Mouse (Mus musculus) spleen, postnatal 10 days (tissue): Measurements from ENCODE around the gene 1700020N01Rik.

Experiments
- DNase-seq, 2 experiments: peaks; one replicate each; pipeline ENCODE4 v3.0.0; 2021 to 2022; ENCODE audit warnings: low spot score in 2 of 2

The 1700020N01Rik gene

DNA sequence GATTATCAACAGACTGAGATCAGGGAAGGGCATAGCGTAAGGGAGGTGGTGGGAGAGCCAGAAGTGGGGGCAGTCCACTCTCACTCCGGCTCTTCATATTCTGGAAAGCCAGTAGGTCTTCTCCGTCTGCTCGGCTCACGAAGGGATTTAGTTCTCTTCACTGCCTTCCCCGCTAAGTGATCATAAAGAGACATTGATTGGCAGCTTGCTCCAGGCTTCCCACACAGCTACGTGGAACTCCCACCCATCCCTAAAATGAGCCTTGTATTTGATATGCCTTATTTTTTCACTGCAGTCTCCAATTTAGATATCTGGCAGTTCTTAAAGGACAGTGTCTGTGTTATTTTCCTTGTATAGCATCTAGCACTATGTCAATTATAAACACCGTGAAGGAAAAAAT, 11.5 kb downstream of the 1700020N01Rik start:
- DNase-seq = no peak

GRCm38 (mm10) chr10:21605011-21605571, 12.1 kb downstream of the 1700020N01Rik start:
- DNase-seq = no peak

DNA sequence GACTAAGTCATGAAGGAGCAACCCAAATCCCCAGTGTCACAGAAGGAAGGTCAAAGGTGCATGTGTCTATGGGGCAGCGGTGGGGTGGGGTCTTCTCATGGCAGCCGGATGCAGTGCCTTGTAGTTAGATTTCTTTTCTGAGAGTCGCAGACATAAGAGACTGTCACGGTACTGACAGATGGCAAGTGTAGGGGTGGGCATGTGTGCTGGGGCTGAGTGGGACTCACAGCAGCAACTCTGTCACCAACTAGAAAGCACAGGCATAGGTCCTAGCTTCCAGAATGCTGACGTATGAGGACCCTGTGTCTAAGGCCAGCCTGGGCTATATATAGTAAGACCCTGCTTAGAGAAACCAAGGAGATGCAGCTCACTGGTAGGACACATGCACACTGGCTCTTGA, 12.7 kb downstream of the 1700020N01Rik start:
- no peak for DNase-seq

DNA sequence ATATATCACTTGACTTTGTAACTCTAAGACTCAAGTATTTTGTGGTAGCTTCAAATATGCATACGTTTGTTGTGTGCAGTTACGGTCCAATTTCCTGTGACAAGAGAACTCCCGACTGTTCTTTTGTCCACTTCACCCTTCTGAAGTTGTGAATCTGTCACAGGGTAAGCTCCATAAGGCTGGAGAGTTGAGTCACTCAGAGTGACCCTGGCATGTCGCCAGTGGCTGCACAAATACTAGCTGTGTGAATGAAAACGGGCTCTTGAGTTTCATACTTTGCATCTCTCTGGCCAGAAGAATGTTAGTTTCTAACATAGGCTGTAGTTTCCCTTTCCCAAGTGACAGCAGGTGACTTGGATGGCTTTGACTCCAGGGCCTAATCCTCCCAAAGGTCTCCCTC, 14.0 kb downstream of the 1700020N01Rik start:
- DNase-seq = no peak

DNA sequence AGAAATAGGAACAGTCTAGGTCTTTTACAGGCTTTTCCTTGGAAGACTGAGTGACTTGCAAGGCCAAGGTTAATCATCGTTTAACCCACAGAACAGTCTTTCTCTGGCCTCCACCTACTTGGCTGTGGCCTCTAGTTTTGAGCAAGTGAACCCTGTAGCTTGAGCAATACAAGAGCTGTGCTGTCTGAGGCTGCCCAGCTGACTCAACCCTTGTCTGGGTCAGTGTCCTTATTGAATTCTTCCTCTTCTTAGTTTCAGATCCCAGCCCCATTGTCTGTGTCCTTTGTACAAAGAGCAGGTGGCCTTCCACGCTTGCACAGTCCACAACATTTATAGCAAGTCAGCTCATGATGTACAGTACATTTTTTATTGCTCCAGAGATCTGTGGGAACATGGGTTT, 16.6 kb downstream of the 1700020N01Rik start:
- DNase-seq = no peak

GRCm38 (mm10) chr10:21613021-21613860, 20.3 kb downstream of the 1700020N01Rik start:
- no peak for DNase-seq

DNA sequence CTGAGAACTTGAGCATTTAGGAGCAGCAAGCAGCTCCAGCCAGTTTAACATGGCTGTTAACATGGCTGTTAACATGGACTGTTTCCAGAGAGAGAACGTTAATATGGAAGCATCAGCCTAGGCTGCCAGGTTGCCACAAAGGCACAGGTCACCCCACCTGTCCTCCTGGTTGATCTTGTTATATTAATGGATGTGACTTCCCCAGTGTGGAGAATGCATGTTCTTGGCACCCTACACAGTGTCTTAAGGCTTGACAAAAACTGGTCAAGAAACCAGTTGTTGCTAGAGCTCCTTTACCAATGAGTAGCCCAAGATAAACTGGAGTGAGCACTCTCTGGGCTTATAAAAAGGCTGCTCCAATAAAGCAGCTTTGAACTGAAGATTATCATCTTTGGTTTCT, 21.6 kb downstream of the 1700020N01Rik start:
- DNase-seq = no peak

GRCm38 (mm10) chr10:21618745-21619508, 26.0 kb downstream of the 1700020N01Rik start:
- DNase-seq = no peak

DNA sequence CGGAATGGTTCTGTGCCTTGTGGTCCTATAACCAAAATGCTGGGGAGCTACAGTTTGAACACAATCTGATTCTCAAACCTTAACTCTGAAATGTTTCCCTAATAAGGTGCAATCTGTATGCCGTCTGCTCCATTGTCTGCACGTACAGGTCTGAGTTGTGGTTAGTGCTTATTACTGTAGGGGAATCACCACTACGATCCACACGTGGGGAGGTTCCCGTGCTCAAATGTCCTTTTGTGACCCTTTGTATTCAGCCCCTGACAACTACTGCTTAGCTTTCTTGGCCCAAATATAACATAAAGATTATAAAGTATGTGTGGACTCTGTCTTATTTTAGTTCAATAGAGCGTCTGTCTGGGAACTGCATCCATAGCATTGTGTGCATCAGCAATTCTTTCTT, 29.1 kb downstream of the 1700020N01Rik start:
- DNase-seq = no peak

DNA sequence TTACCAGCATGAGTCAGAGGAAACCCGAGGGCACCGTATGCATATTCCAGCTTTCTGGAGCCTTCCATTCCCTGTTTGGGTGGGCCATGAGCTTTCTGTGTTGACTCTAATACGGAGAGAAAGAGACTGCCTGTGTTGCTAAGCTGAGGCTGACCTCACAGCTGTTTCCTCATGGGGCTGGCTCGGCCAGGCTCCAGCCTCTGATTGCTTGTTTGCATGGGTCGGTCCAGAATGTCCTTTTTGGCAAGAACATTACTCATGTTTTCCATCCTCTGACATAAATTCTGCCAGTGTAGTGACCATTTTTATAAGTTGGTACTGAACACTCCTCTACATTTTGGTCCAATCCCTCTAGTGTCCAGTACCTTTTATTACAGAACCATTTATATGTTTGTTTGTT, 35.6 kb downstream of the 1700020N01Rik start:
- DNase-seq = no peak

GRCm38 (mm10) chr10:21629031-21629740, 36.2 kb downstream of the 1700020N01Rik start:
- DNase-seq = no peak

DNA sequence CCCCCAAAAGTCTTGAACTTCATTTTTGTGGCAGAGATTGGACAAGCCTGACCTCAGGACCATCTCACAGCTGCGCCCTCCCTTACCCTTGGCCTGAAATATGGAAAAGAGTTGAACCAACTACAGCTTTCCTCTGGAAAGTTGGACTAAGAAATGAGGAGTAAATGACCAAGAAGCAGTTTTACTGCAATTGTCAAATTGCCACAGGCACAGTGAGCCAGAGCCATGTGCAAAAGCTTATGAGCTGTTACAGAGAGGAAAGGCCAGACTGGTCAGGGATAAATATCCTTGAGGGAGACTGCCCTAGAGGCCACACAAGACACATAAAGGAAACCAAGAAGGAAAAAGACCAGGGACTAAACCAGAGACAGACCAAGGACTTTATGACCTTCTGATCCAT, 38.5 kb downstream of the 1700020N01Rik start:
- no peak for DNase-seq

- no peak for DNase-seq
These were observed 39.7 kb downstream of the 1700020N01Rik start for GRCm38 (mm10) chr10:21632687-21633086.

DNA sequence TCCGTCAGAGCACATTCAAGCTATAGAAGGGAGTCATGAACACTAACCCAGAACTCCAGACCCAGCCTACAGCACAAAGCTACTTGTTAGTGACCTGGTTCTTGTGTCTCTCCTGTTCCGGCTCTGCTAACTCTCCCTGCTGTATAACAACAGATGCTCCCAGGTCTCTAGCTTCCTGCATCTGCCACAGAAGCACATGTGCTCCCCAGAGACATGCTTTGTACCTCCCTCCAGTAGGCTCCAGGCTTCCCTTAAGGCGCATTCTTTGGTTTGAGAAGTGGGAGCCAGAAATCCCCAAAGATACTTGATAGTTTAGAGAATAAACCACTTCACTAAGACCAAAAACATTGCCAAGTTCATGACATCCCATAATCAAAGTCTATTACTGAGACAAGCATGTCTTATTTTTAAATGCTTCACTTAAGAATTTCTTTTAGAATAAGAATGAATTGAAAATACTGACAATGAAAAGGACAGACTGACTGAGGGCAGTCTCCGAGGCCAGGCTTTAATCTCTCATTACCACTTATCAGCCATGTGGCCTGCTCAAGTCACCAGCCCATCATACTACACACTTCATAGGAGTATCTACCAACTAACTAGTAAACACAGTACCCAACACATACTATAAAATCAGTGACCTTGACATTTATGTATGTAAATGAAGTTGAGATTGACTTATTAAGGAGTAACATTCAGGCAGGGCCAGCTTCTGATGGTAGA, 43.2 kb downstream of the 1700020N01Rik start:
- DNase-seq = no peak

GRCm38 (mm10) chr10:21636711-21637081, 43.8 kb downstream of the 1700020N01Rik start:
- no peak for DNase-seq

- DNase-seq = no peak
These were observed 58.4 kb downstream of the 1700020N01Rik start for GRCm38 (mm10) chr10:21651388-21651787.

DNA sequence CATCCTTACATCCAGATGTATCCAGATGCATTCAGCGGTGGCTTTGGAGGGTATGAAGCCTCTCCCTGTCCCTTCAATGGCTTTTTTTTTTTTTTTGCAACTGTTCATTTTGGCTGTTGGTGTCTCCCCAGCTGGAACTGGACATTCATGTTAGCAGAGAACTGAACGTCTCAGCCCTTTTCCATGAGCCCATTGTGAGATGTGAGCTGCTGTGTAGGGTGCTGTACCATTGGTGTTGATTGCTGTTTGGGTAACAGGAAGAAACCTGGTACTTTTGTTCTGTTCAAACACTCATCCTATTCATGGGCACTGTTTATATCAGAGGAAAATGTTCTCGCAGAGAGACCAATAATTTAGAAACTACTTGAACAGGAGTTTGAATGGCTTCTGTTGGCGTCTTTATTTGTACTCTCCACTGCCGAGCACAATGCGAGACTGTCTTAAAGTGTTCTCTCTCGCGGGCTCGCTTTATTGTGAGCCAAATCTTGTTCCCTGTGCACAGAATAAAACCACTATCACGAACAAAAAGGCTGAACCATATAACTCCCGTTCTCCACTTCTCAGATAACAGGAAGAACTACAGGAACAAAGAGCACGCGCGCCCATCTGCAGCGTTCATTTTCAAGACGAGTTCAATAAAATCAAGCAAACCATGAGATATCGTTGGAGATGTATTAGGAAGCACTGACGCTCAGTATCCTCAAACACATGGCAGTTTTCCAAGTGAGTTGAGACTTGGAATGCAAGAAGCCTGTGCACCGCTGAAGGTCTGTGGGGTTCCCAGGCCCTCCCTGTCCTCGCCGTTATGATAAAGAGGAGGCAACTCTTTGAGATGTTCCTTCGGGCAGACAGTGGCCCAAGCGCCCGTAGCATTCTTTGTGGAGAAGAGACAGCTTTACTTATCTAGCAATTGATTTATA, 59.7 kb downstream of the 1700020N01Rik start:
- no peak for DNase-seq

- no peak for DNase-seq
These were observed 60.5 kb downstream of the 1700020N01Rik start for GRCm38 (mm10) chr10:21653469-21653868.

GRCm38 (mm10) chr10:21659576-21660246, 66.8 kb downstream of the 1700020N01Rik start:
- DNase-seq = no peak

DNA sequence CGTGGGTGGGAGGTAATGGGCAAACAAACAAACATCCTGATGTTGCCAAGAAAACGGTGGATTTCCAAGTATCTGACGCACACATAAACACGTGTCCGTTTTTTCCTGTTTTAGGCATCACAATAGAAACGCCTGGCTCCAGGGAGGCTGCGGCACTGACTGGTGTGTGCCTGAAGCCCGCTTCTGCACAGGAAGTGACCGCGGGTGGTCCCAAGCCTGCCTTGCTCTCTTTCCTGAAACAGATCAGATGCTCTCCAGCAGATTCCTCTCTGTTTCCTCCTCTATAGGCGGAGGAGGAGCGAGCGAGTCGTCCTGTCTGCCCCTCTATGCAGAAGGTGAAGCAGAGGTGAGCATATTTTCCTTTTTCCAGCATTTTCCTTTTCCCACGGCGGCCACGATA, 76.0 kb downstream of the 1700020N01Rik start:
- DNase-seq = no peak
